Mouse (Mus musculus) layer of hippocampus, adult 11-12 months (tissue): Measurements from ENCODE around the gene Ncoa7.

Experiments used
- DNase-seq: peaks from one replicate; pipeline ENCODE4 v3.0.0; 2022; ENCODE audit warnings: low spot score

Ncoa7 gene

DNA sequence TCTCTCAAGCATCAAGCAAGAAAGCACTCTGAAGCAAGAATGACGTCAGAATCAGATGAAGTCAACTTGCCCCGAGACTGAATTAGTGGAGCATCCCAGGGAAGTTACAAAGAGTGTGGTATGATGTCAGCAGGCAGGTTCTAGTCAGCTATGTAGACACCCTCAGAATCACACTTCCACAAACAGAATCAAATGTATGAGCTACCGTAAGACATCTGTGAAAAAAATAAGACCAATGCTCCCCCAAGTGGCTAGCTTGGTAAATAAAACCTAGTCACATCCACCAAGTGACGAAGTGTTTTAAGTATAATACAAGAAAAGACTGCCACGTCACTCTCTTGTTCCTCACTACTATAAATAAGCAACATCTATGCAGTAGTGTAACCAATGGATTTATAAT, 216.1 kb downstream of the Ncoa7 start:
- DNase-seq = no peak

DNA sequence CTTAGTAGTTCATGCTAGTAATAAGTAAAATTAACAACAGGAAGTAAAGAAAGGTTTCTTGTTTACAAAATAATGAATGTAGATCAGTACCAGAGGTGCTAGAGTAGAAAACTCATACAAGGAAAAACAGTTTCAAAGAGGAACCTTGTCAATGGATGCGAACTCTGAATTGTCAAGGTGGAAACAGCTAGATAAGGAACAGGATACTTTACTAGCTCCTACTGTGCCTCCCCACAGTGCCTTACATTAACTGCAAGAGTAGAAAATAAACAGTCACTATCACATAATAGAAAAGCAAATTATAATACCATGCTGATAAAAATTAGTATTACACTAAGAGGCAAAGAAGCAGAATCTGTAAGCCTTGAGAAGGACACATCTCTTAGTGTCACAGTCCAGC, 217.4 kb downstream of the Ncoa7 start:
- DNase-seq = no peak
